Mouse (Mus musculus): Measurements from ENCODE around the gene Rnaseh1.

Gene Rnaseh1

DNA sequence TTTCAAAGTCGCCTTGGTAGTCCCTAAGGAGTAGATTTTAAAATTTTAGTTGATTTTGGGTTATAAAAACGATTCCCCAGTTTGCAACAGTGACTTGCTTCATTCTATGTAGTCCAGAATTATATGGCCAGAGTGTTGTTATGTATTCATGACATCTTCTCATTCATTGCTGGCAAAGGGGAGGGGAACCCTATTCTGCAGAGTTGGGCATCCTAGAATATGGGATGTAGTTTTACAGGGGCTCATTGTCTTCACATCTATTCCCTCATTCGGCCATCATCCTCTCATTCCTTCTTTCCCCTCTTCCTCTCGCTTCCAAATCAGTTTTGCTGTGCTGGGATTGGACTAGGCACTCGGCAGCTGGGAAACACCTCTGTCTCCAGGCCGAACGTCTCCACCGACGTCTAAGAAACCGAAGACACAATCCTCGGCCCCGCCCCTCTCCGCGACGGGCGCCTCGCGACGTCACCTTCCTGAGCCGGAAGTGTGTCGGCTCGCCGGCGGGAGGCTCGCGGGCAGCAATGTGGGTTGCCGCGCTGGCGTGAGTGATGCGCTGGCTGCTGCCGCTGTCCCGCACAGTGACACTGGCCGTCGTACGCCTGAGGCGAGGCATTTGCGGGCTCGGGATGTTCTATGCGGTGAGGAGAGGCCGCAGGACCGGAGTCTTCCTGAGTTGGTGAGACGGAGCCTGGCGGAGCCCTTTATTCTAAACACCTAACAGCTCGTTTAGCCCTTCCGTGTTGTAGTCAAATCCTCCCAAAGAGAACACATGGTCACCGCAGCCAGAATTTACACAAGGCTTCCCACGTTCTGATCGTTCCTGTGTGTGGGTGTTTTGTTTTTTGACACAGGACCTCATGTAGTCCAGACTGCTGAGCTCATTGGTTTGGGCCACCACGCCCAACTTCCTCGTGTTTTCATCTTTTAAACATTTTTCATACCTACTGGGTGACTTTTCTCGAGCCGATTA lies at the start of gene Rnaseh1:
TSS of gene Rnaseh1 (plus strand) at position 462 of the 970 bp plus-strand sequence.
- peak; percentile 92 for DNase-seq

- DNase-seq, result no peak
These were observed 47.1 kb upstream of the Rnaseh1 start for GRCm38 (mm10) chr12:28602259-28602658.

GRCm38 (mm10) chr12:28603494-28603893 lies 45.9 kb upstream of the Rnaseh1 start:
- no peak for DNase-seq

DNA sequence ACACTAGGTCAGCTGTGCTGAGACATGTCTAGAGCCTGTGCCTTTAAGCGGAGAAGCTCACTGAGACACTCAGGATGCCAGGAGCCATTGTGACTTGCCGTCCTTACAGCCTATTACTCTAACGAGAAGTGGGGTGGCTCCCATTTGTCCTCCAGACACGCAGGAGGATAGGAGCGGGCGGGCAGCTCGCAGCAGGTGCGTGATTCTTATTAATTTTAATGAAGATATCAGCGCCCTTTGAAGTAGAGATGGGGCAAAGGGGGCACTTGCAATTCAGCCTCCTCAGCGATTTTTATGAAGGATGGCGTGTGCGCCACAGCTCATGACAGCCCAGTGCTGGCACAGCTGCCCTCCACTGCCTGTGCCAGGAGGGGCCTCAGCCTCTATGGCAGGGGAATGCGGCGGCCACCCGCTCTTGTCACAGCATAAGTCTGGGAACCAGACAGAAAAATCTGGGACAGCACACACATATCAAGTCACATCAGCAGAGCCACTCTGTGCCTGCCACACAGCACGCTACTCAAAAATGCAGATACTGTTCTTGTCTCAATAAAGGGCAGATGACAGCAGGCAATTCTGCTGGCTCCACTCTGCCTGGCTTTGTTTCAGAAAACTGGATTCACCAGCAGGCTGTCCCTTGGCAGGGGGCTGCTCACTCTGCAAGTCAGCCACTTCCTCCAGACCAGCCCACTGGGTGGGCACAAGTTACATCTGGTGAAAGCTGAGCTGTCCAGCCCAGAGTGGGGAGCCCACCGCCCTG lies 41.7 kb upstream of the Rnaseh1 start:
- no peak for DNase-seq

- DNase-seq, result no peak
These were observed 37.0 kb upstream of the Rnaseh1 start for GRCm38 (mm10) chr12:28612391-28612790.

DNA sequence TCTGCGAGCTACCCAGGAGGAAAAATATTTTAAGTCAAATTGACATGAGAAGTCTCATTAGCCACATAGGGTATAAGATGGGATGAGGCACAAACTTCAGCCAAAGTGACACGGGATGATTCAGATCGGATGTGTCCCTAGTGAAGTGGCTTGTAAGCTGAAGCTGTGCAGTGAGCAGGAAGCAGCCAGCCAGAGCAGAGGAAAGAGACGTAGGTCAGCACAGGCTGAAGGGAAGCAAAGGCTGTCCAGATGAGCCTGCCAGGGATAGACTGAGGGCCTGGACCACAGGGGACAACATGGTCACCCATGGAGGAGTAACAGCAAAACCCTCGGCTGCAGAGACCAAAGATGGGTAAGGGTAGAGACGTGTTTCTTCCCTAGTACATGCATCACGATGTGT lies 35.0 kb upstream of the Rnaseh1 start:
- DNase-seq, result no peak

GRCm38 (mm10) chr12:28617297-28617696 lies 32.1 kb upstream of the Rnaseh1 start:
- DNase-seq, result no peak

DNA sequence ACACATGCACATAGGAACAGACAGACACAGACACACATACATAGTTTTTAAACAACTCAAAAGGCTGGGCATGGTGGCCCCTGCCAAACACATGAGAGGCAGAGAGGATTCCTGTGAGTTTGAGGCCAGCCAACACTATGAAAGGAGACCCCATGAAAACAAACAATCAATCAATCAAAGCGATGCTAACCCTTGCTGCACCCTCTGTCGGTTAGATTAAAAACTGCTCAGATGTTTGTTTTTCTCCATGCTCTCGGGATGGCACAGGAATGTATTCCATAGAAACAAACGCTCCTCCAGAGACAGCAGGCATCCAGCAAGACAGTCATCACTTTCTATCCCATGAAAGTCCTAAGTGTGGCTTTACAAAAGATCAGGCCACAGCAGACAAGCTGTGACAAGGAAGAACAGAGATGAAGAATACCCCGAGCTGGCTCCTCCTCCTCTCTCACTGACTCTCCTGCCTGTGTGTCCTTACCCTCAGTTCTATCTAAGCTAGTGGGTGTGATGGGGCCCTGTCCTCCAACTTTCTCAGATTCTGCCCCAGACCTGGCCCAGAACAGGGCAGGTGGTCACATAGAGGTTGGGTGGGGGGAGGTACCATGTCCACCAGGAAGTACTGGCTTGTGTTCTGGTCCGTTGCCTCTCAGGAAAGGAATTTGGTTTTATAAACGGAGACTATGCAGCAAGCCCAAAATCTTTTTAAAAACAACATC lies 27.8 kb upstream of the Rnaseh1 start:
- DNase-seq, result no peak

DNA sequence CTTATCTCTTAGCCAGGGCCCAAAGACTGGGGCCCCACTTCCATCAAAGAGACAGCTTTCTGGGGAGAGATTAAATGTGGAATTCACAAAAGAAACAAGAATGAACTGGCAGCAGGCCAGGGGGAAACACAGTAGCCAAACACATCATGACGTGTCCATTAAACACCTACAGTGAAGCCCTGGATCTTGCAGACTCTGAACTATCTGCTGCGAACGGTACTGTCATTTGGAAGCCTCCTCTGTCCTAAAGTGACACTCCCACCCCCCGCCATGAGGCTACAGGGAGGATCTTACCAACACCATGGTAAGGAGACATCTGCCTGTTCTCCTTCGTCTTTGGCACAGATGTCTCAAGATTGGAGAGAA lies 27.3 kb upstream of the Rnaseh1 start:
- no peak for DNase-seq

GRCm38 (mm10) chr12:28622641-28623040 lies 26.8 kb upstream of the Rnaseh1 start:
- DNase-seq, result no peak

GRCm38 (mm10) chr12:28623195-28623594 lies 26.2 kb upstream of the Rnaseh1 start, which contains the start of gene Colec11:
TSS of gene Colec11 (minus strand) at chr12:28623377.
- no peak for DNase-seq

- DNase-seq, result no peak
These were observed 25.2 kb upstream of the Rnaseh1 start for GRCm38 (mm10) chr12:28624251-28624650.

- DNase-seq, result no peak
These were observed 24.0 kb upstream of the Rnaseh1 start for GRCm38 (mm10) chr12:28625407-28625806.

DNA sequence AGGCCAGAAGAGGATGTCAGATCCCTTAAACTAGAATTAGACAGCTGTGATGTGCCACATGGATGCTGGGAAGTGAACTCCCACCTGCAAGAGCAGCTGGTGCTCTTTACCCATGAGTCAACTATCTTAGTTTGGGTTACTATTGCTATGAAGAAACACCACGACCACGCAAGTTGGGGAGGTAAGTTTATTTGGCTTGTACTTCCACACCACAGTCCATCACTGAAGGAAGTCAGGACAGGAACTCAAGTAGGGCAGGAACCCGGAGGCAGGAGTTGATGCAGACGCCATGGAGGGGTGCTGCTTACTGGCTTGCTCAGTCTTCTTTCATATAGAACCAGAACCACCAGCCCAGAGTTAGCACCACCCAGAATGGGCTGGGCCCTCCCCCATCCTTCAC lies 22.3 kb upstream of the Rnaseh1 start:
- DNase-seq, result no peak

DNA sequence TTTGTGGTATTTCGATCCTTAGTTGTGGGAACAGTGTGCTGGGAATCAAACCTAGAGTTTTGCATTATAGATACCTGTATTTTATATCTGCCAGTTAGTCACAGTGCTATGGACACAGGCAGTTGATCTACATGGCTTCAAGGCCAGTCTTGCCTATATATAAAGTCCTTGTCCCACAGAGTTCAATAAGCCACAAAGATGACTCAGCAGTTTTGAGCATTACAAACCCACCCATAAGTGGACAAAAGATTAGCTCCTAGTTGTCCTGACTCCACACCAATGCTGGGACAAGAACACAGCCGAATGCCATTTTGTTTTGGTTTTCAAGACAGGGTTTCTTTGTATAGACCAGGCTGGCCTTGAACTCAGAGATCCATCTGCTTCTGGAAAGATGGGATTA lies 21.0 kb upstream of the Rnaseh1 start:
- DNase-seq, result no peak

- DNase-seq, result no peak
These were observed 14.3 kb upstream of the Rnaseh1 start for GRCm38 (mm10) chr12:28635058-28635534.

DNA sequence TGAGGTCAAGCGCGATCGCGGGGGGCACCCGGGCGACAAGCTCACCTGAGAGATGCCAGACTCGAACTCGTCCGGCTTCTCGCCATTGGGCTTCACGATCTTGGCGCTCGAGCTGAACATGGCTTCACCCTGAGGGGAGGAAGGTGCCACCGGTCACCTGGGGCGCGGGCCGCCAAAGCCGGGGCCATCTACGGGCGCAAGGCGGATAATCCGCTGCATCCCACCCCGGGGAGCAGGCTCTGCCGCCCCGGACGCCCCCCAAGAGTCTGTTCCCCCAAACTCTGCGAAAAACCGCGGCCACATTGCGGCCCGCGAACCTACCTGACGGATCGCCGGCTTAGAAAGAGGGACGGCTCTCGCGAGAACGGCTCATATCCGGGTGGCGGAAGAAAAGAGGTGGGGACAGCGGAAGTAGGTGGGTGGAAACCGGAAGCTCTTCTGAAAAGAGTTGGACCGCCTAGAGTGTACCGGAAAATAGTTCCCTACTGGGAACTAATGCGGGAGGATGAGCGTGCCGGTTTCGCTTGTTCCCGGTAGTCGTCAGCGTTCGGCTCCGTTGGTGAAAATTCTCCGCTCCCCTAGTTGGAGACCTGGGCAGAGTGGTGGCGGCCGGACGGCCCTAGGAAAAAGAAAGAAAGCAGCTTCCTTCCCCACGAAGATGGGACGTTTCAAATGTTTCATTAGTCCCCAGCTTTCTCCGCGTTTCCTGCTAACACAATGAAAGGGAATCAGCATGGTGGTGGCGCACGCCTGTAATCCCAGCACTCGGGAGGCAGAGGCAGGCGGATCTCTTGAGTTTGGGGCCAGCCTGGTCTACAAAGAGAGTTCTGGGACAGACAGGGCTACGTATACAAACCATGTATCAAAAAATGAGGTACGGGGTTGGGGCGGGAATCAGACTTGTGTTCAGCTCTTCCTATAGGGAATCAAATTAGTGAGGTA lies 13.6 kb upstream of the Rnaseh1 start, which contains the start of gene Rps7:
TSS of gene Rps7 (minus strand) at position 419 of the 942 bp plus-strand sequence.
- DNase-seq, result peak; percentile 95

- DNase-seq, result no peak
These were observed 12.9 kb upstream of the Rnaseh1 start for GRCm38 (mm10) chr12:28636543-28636942.

DNA sequence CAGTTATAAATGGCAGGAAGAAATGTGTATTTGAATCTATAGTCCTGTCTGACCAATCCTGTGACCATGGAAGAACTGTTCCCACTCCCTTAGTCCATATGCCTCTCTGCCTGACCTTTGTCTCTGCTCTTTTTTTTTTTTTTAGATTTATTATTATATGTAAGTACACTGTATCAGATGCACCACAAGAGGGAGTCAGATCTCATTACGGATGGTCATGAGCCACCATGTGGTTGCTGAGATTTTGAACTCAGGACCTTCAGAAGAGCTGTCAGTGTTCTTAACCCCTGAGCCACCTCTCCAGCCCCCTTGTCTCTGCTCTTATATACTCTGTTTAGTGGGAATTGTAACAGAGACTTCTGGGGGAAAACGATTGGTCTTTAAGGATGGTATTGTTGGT lies 10.6 kb upstream of the Rnaseh1 start:
- DNase-seq, result no peak

DNA sequence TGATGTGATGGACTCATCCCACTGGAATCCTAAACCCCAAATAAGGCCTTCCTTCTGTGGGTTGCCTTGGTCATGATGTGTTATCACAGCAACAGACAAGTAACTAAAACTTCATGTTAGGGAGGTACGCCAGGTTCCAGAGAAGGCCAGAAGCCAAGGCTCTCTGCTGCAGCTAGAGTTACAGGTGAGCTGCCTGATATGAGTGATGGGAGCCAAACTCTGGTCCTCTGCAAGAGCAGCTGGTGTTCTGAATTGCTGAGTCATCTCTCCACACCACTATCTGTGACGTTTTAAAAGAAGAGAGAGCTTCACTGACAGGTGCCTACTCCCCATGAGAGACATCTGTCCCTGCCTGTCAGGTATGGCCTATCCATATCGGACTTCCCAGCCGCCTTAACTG lies 13.2 kb downstream of the Rnaseh1 start:
- no peak for DNase-seq

GRCm38 (mm10) chr12:28666734-28667133 lies 17.3 kb downstream of the Rnaseh1 start:
- no peak for DNase-seq

DNA sequence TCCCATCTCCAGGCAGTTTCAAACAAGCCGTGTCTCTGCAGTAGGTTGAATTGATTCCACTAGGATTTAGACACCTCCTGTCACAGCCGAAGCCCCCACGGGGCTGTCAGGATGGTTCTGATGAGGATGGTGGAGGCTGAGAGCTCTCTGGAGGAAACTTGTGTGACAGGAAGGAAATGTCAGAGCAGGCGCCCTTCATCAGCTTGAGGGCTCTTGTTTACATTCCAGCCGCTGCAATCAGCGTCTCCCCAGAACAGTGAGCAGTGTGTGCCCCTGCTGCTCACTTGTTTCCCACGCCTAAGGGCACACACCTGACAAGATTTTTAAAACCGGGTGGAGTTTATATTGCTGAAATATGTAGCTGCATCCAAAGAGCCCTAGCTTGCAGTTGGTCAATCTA lies 17.9 kb downstream of the Rnaseh1 start:
- no peak for DNase-seq

Measured in kidney, adult 18-20 months (tissue).